Mouse (Mus musculus) myocyte (in vitro differentiated cells): ENCODE measurements around the gene Spryd3.

ENCODE experiments used
- CEBPB ChIP-seq: IDR thresholded peaks from 2 replicates; pipeline ENCODE4 v1.6.1; 2011; ENCODE audit warnings: mild to moderate bottlenecking, moderate library complexity; ENCODE audit not compliant: poor library complexity, insufficient read depth, severe bottlenecking
- TCF3 ChIP-seq: IDR thresholded peaks from one replicate; pipeline ENCODE4 v1.6.1; 2011; ENCODE audit warnings: low read depth, control low read depth; ENCODE audit not compliant: insufficient read length
- USF1 ChIP-seq: IDR thresholded peaks from one replicate; pipeline ENCODE4 v1.6.1; 2011; ENCODE audit warnings: low read depth, mild to moderate bottlenecking, control low read depth, moderate library complexity

- TF ChIP-seq TCF3: no peak
- no peak for TF ChIP-seq USF1
- TF ChIP-seq CEBPB: no peak
Observed at GRCm38 (mm10) chr15:102144274-102144711, 8.3 kb upstream of the Spryd3 start, which contains the start of gene Igfbp6.
